Mouse (Mus musculus) MEL (cell line): ENCODE results near the gene Opcml. TPM values are rescaled to one million over a fixed set of nuclear protein-coding genes. Genes with fewer than 3 reads are reported as not detected.

Experiments
- DNase-seq: peaks from one replicate; pipeline ENCODE4 v3.0.0; 2011; ENCODE audit warnings: low read depth, low spot score
- H3K27ac ChIP-seq: 2 replicates; pipeline ENCODE4 v1.5.1; 2012; ENCODE audit warnings: low read depth, mild to moderate bottlenecking, control low read depth, low read length, moderate library complexity; ENCODE audit not compliant: control insufficient read depth
- H3K27me3 ChIP-seq, 2 experiments: fragments of 150-350 bp in 1 of 2; sonication (generic) in 1 of 2; 2 replicates each; pipeline ENCODE4 v1.6.1; 2012; ENCODE audit warnings: low read length in 2 of 2, mild to moderate bottlenecking in 2 of 2, improper control_type of control experiment in 1 of 2, moderate library complexity in 1 of 2; ENCODE audit not compliant: insufficient read depth in 2 of 2, control insufficient read depth in 1 of 2
- H3K36me3 ChIP-seq, 2 experiments: 2 replicates each; pipeline ENCODE4 v1.6.1; 2012 to 2014; ENCODE audit warnings: low read length in 2 of 2, improper control_type of control experiment in 1 of 2, inconsistent platforms in 1 of 2, mild to moderate bottlenecking in 1 of 2; ENCODE audit not compliant: insufficient read depth in 2 of 2, control insufficient read depth in 1 of 2
- H3K4me1 ChIP-seq, 2 experiments: fragments of 150-350 bp in 1 of 2; sonication (generic) in 1 of 2; 2 replicates each; pipeline ENCODE4 v1.6.1; 2012; ENCODE audit warnings: low read length in 2 of 2, improper control_type of control experiment in 1 of 2, mild to moderate bottlenecking in 1 of 2; ENCODE audit not compliant: insufficient read depth in 2 of 2, control insufficient read depth in 1 of 2
- H3K4me3 ChIP-seq, 2 experiments: fragments of 150-350 bp in 1 of 2; sonication (generic) in 1 of 2; 2 replicates each; pipeline ENCODE4 v1.5.1; 2012; ENCODE audit warnings: low read depth in 2 of 2, low read length in 2 of 2, mild to moderate bottlenecking in 2 of 2, moderate library complexity in 2 of 2, control low read depth in 1 of 2, improper control_type of control experiment in 1 of 2; ENCODE audit not compliant: control insufficient read depth in 1 of 2, insufficient read depth in 1 of 2
- H3K79me2 ChIP-seq: 2 replicates; pipeline ENCODE4 v1.6.1; 2012; ENCODE audit warnings: mild to moderate bottlenecking, low read length, moderate library complexity; ENCODE audit not compliant: control insufficient read depth, poor library complexity, insufficient read depth
- H3K9ac ChIP-seq: 2 replicates; pipeline ENCODE4 v1.6.1; 2012; ENCODE audit warnings: low read depth, mild to moderate bottlenecking, control low read depth, low read length, moderate library complexity; ENCODE audit not compliant: control insufficient read depth, poor library complexity, severe bottlenecking
- H3K9me3 ChIP-seq: fragments of 150-350 bp; sonication (generic); replicated peaks from 2 replicates; pipeline ENCODE4 v1.6.1; 2012; ENCODE audit warnings: mild to moderate bottlenecking, low read length, improper control_type of control experiment, moderate library complexity; ENCODE audit not compliant: insufficient read depth
- BHLHE40 ChIP-seq: IDR thresholded peaks from 2 replicates; pipeline ENCODE4 v1.6.1; 2012; ENCODE audit warnings: low read depth, mild to moderate bottlenecking, inconsistent platforms, low read length, improper control_type of control experiment, borderline replicate concordance
- CHD1 ChIP-seq: IDR thresholded peaks from 2 replicates; pipeline ENCODE4 v1.6.1; 2012; ENCODE audit warnings: low read depth, mild to moderate bottlenecking, inconsistent platforms, low read length, improper control_type of control experiment
- CTCF ChIP-seq, 3 experiments: IDR thresholded peaks in 2 of 3; conservative IDR thresholded peaks in 1 of 3; 2 replicates each; pipeline ENCODE4 v1.5.1; 2011 to 2012; ENCODE audit warnings: low read length in 3 of 3, low read depth in 2 of 3, mild to moderate bottlenecking in 2 of 3, improper control_type of control experiment in 1 of 3, inconsistent platforms in 1 of 3, mixed read lengths in 1 of 3, moderate library complexity in 1 of 3; ENCODE audit not compliant: control insufficient read depth in 1 of 3, insufficient read depth in 1 of 3, poor library complexity in 1 of 3, severe bottlenecking in 1 of 3
- KAT2A ChIP-seq: conservative IDR thresholded peaks from 2 replicates; pipeline ENCODE4 v1.6.1; 2012; ENCODE audit warnings: low read depth, low read length, improper control_type of control experiment, inconsistent platforms
- MAX ChIP-seq: IDR thresholded peaks from 2 replicates; pipeline ENCODE4 v1.6.1; 2011; ENCODE audit warnings: low read length, improper control_type of control experiment
- MEF2A ChIP-seq: IDR thresholded peaks from 2 replicates; pipeline ENCODE4 v1.6.1; 2014; ENCODE audit warnings: low read depth, mild to moderate bottlenecking, inconsistent platforms, low read length, improper control_type of control experiment; ENCODE audit not compliant: poor library complexity, insufficient replicate concordance, severe bottlenecking; ENCODE audit errors: extremely low read depth
- POLR2A ChIP-seq, 2 experiments: IDR thresholded peaks; 2 replicates each; pipeline ENCODE4 v1.6.1; 2011 to 2012; ENCODE audit warnings: low read length in 2 of 2, mild to moderate bottlenecking in 2 of 2, control low read depth in 1 of 2, improper control_type of control experiment in 1 of 2, low read depth in 1 of 2, moderate library complexity in 1 of 2; ENCODE audit not compliant: control insufficient read depth in 1 of 2, insufficient read depth in 1 of 2, poor library complexity in 1 of 2
- POLR2AphosphoS2 ChIP-seq: IDR thresholded peaks from 2 replicates; pipeline ENCODE4 v1.6.1; 2011; ENCODE audit warnings: low read length, improper control_type of control experiment
- POLR2AphosphoS5 ChIP-seq: IDR thresholded peaks from 2 replicates; pipeline ENCODE4 v1.6.1; 2012; ENCODE audit warnings: low read depth, borderline replicate concordance, mild to moderate bottlenecking, inconsistent platforms, low read length, moderate library complexity, mixed read lengths
- RAD21 ChIP-seq: IDR thresholded peaks from 2 replicates; pipeline ENCODE4 v1.6.1; 2011; ENCODE audit warnings: mild to moderate bottlenecking, low read depth, low read length, improper control_type of control experiment
- RCOR1 ChIP-seq: IDR thresholded peaks from 2 replicates; pipeline ENCODE4 v1.6.1; 2012; ENCODE audit warnings: low read depth, mild to moderate bottlenecking, inconsistent platforms, low read length, improper control_type of control experiment
- TAL1 ChIP-seq: IDR thresholded peaks from 2 replicates; pipeline ENCODE4 v1.6.1; 2012; ENCODE audit warnings: mild to moderate bottlenecking, inconsistent platforms, low read length, moderate library complexity, mixed read lengths
- TBP ChIP-seq: IDR thresholded peaks from 2 replicates; pipeline ENCODE4 v1.8.0; 2011; ENCODE audit warnings: low read depth, low read length, improper control_type of control experiment
- USF1 ChIP-seq: IDR thresholded peaks from 2 replicates; pipeline ENCODE4 v1.6.1; 2014; ENCODE audit warnings: low read depth, mild to moderate bottlenecking, inconsistent platforms, low read length, improper control_type of control experiment, moderate library complexity
- USF2 ChIP-seq, 2 experiments: IDR thresholded peaks; 2 replicates each; pipeline ENCODE4 v1.6.1; 2011 to 2012; ENCODE audit warnings: improper control_type of control experiment in 2 of 2, low read length in 2 of 2, borderline replicate concordance in 1 of 2, inconsistent platforms in 1 of 2, low read depth in 1 of 2, mild to moderate bottlenecking in 1 of 2; ENCODE audit not compliant: insufficient read depth in 1 of 2
- ZMIZ1 ChIP-seq: IDR thresholded peaks from 2 replicates; pipeline ENCODE4 v1.6.1; 2012; ENCODE audit warnings: low read depth, mild to moderate bottlenecking, inconsistent platforms, low read length, improper control_type of control experiment, moderate library complexity
- polyA plus RNA-seq, 2 experiments: library from polyadenylated mRNA; stranded (reverse) in 1 of 2; unstranded in 1 of 2; fragments of >175 nt in 1 of 2; fragments of >200 nt in 1 of 2; gene quantifications; 2 replicates each; pipeline versions ENCODE4 v1.2.1 to v1.2.4; 2012; ENCODE audit warnings: low replicate concordance in 2 of 2, low read depth in 1 of 2; ENCODE audit not compliant: insufficient read length in 2 of 2, insufficient read depth in 1 of 2, missing spikeins in 1 of 2
- total RNA-seq: library from RNA; depleted of rRNA; stranded (reverse); fragments of 300-350 nt; gene quantifications from 2 replicates; pipeline ENCODE4 v1.2.3, GENCODE M21; 2012

The Opcml gene
- total and polyA plus RNA-seq, 3 experiments = not detected

GRCm38 (mm10) chr9:28198106-28198694 lies 407.6 kb downstream of the Opcml start:
- no peaks in the 10 kb centered on the region for H3K27me3 ChIP-seq
- H3K4me1 ChIP-seq = no peaks in the 10 kb centered on the region
- H3K9me3 ChIP-seq = no peaks in the 10 kb centered on the region
- TF ChIP-seq TBP = no peak
- TF ChIP-seq CTCF (IDR thresholded peaks at IDR 0.05 in 2 of 3, conservative IDR thresholded peaks at IDR 0.05 in 1 of 3; ENCODE audit: control insufficient read depth in 1 of 3, insufficient read depth in 1 of 3, low read depth in 2 of 3, low read length in 3 of 3, poor library complexity in 1 of 3, severe bottlenecking in 1 of 3) = no peak
- no peak for TF ChIP-seq KAT2A
- TF ChIP-seq RCOR1 = no peak
- TF ChIP-seq RAD21 = no peak
- no peak for TF ChIP-seq TAL1
- TF ChIP-seq MAX = no peak
- TF ChIP-seq, all 39 proteins: peak for 0
- H3K4me3 ChIP-seq = no peak overlapping the region
- no peak overlapping the region for H3K27ac ChIP-seq
- no peak for DNase-seq
- H3K9ac ChIP-seq = no peak overlapping the region
- no peaks in the 10 kb centered on the region for H3K36me3 ChIP-seq
- H3K79me2 ChIP-seq = no peaks in the 10 kb centered on the region

- H3K36me3 ChIP-seq = no peaks in the 10 kb centered on the region
- no peak overlapping the region for H3K27ac ChIP-seq
- TF ChIP-seq USF2 (IDR thresholded peaks at IDR 0.05; ENCODE audit: borderline replicate concordance in 1 of 2, insufficient read depth in 1 of 2, low read depth in 1 of 2, low read length in 2 of 2) (no peak), KAT2A (no peak), BHLHE40 (no peak), POLR2AphosphoS5 (no peak), TAL1 (no peak)
- H3K4me3 ChIP-seq = no peak overlapping the region
- no peaks in the 10 kb centered on the region for H3K27me3 ChIP-seq
- H3K9ac ChIP-seq = no peak overlapping the region
- no peaks in the 10 kb centered on the region for H3K4me1 ChIP-seq
- no peaks in the 10 kb centered on the region for H3K9me3 ChIP-seq
- no peak for DNase-seq
- H3K79me2 ChIP-seq = no peaks in the 10 kb centered on the region
Measured at GRCm38 (mm10) chr9:28207441-28207840, 416.9 kb downstream of the Opcml start.

GRCm38 (mm10) chr9:28208696-28209095 lies 418.1 kb downstream of the Opcml start:
- Histone ChIP-seq H3K4me1 (no peaks in the 10 kb centered on the region), H3K27ac (no peak overlapping the region), H3K36me3 (no peaks in the 10 kb centered on the region), H3K9ac (no peak overlapping the region), H3K79me2 (no peaks in the 10 kb centered on the region), H3K27me3 (no peaks in the 10 kb centered on the region), H3K9me3 (no peaks in the 10 kb centered on the region), H3K4me3 (no peak overlapping the region)
- no peak for DNase-seq
- TF ChIP-seq ZMIZ1 (no peak), TBP (no peak), MEF2A (no peak), POLR2AphosphoS2 (no peak), USF1 (no peak), POLR2A (IDR thresholded peaks at IDR 0.05; ENCODE audit: control insufficient read depth in 1 of 2, insufficient read depth in 1 of 2, low read depth in 1 of 2, low read length in 2 of 2, poor library complexity in 1 of 2) (no peak), RAD21 (no peak), CHD1 (no peak)
